Mouse (Mus musculus): Measurements from ENCODE around the gene Lbx1. TPM values are rescaled to one million over a fixed set of nuclear protein-coding genes. Genes with fewer than 3 reads are reported as not detected.

Gene Lbx1
- total and polyA plus RNA-seq, 3 experiments = not detected

DNA sequence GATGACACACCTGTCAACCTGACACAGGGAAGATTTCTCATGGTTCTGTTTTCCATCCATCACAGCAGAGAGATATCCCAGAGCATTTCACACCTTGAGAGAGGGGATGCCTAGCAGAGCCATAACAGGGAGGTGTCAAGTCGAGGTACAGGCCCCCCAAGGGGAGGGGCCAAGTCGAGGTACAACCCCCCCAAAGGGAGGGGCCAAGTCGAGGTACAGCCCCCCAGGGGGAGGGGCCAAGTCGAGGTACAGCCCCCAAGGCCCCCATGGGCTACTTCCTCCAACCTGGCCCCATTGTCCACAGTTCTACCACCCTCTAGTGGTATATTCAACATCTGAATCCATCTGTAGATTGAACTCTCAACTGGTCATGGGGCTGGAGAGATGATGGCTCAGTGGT lies 41.0 kb downstream of the Lbx1 start:
- no peaks in the 10 kb centered on the region for H3K9me3 ChIP-seq (replicated peaks)
- H3K27me3 ChIP-seq (ENCODE audit: insufficient read depth, low read length) = no peaks in the 10 kb centered on the region
- H3K4me1 ChIP-seq (ENCODE audit: insufficient read depth, low read depth, low read length) = no peaks in the 10 kb centered on the region
- ATAC-seq (ENCODE audit: extremely low read depth, insufficient number of reproducible peaks, low FRiP score, poor library complexity, severe bottlenecking) (no peak), DNase-seq (ENCODE audit: low spot score) (no peak)
- no peak overlapping the region for H3K4me3 ChIP-seq (ENCODE audit: low read depth, low read length)
- no peaks in the 10 kb centered on the region for H3K36me3 ChIP-seq (replicated peaks)
- no peak for TF ChIP-seq POLR2AphosphoS5 (IDR thresholded peaks at IDR 0.05; ENCODE audit: insufficient replicate concordance, low read depth, low read length)
- TF ChIP-seq GATA2 (IDR thresholded peaks at IDR 0.05; ENCODE audit: borderline replicate concordance, low read depth, low read length) = no peak
- no peak for TF ChIP-seq CTCF (IDR thresholded peaks at IDR 0.05; ENCODE audit: low read depth, low read length)

Other genes starting within 250 kb of the Lbx1 start
- gene Sema4g, start 246.7 kb downstream of the Lbx1 start, total RNA-seq (2014; fragmentation: Nextera tagmentation) = 0.30 TPM in 1 of 2 replicates, not detected in the other
- 0.12 and 0.22 TPM in 2 replicates for gene Sema4g, start 246.7 kb downstream of the Lbx1 start, total RNA-seq (2017)
- 0.11 and 0.13 TPM in 2 replicates for gene Sema4g, start 246.7 kb downstream of the Lbx1 start, polyA plus RNA-seq (2012)
- 19.3 and 22.4 TPM in 2 replicates for gene Twnk, start 230.1 kb downstream of the Lbx1 start, total RNA-seq (2014; fragmentation: Nextera tagmentation)
- gene Twnk, start 230.1 kb downstream of the Lbx1 start, total RNA-seq (2017) = 20.4 and 22.0 TPM in 2 replicates
- 14.1 and 14.7 TPM in 2 replicates for gene Twnk, start 230.1 kb downstream of the Lbx1 start, polyA plus RNA-seq (2012)
- gene Mrpl43, start 229.4 kb downstream of the Lbx1 start, total RNA-seq (2014; fragmentation: Nextera tagmentation) = 35.6 and 41.8 TPM in 2 replicates
- gene Mrpl43, start 229.4 kb downstream of the Lbx1 start, total RNA-seq (2017) = 39.7 and 42.2 TPM in 2 replicates
- gene Mrpl43, start 229.4 kb downstream of the Lbx1 start, polyA plus RNA-seq (2012) = 91.6 and 94.7 TPM in 2 replicates
- gene Lzts2, start 221.4 kb downstream of the Lbx1 start, total RNA-seq (2014; fragmentation: Nextera tagmentation) = 25.6 and 32.7 TPM in 2 replicates
- 21.7 and 28.5 TPM in 2 replicates for gene Lzts2, start 221.4 kb downstream of the Lbx1 start, total RNA-seq (2017)
- gene Lzts2, start 221.4 kb downstream of the Lbx1 start, polyA plus RNA-seq (2012) = 122 and 157 TPM in 2 replicates
- not detected in 2 replicates for gene Pdzd7, start 190.1 kb downstream of the Lbx1 start, total RNA-seq (2014; fragmentation: Nextera tagmentation)
- gene Pdzd7, start 190.1 kb downstream of the Lbx1 start, total RNA-seq (2017) = 0.05 TPM in 1 of 2 replicates, not detected in the other
- 0.02 and 0.04 TPM in 2 replicates for gene Pdzd7, start 190.1 kb downstream of the Lbx1 start, polyA plus RNA-seq (2012)
- 26.1 and 34.6 TPM in 2 replicates for gene Sfxn3, start 188.3 kb downstream of the Lbx1 start, total RNA-seq (2014; fragmentation: Nextera tagmentation)
- gene Sfxn3, start 188.3 kb downstream of the Lbx1 start, total RNA-seq (2017) = 7.4 TPM in 2 replicates
- 4.4 and 6.7 TPM in 2 replicates for gene Sfxn3, start 188.3 kb downstream of the Lbx1 start, polyA plus RNA-seq (2012)
- 0.60 TPM in 1 of 2 replicates, not detected in the other for gene Kazald1, start 160.6 kb downstream of the Lbx1 start, total RNA-seq (2014; fragmentation: Nextera tagmentation)
- 0.35 and 0.49 TPM in 2 replicates for gene Kazald1, start 160.6 kb downstream of the Lbx1 start, total RNA-seq (2017)
- gene Kazald1, start 160.6 kb downstream of the Lbx1 start, polyA plus RNA-seq (2012) = 0.39 and 0.41 TPM in 2 replicates
- not detected in 2 replicates for gene Tlx1, start 85.1 kb downstream of the Lbx1 start, total RNA-seq (2014; fragmentation: Nextera tagmentation)
- 0.06 and 0.16 TPM in 2 replicates for gene Tlx1, start 85.1 kb downstream of the Lbx1 start, total RNA-seq (2017)
- gene Tlx1, start 85.1 kb downstream of the Lbx1 start, polyA plus RNA-seq (2012) = not detected in 2 replicates
- 59.1 and 83.6 TPM in 2 replicates for gene Btrc, start 127.9 kb upstream of the Lbx1 start, total RNA-seq (2014; fragmentation: Nextera tagmentation)
- 26.9 and 27.1 TPM in 2 replicates for gene Btrc, start 127.9 kb upstream of the Lbx1 start, total RNA-seq (2017)
- gene Btrc, start 127.9 kb upstream of the Lbx1 start, polyA plus RNA-seq (2012) = 7.7 and 11.4 TPM in 2 replicates